Mouse (Mus musculus): Measurements from ENCODE around the gene Zmiz1. TPM values are rescaled to one million over a fixed set of nuclear protein-coding genes. Genes with fewer than 3 reads are reported as not detected.

Zmiz1 gene
- total and polyA plus RNA-seq, 3 experiments, result 3.7 to 45.8 (median 11.1) TPM

DNA sequence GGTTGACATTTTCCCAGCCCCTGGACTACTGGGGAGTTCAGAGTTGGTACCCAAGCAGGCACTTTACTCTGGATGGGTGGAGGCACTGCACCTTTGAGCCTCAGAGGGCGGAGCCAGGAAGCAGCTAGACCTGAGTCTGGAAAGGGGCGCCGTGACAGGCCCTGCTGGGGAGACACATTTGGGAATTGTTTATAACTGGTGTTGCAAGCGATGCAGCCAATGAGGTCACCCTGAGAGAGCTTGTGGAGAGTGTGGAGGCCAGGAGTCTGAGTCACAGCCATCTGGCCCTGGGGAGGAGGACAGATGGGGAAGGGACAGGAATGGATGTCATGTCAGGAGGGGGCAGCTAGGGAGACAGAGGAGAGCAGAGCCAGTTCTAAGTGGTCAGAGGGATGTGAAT is 60.7 kb downstream of the Zmiz1 start:
- no peaks in the 10 kb centered on the region for H3K27me3 ChIP-seq (replicated peaks)
- no peak for DNase-seq (ENCODE audit: extremely low read depth)
- H3K79me2 ChIP-seq (replicated peaks; ENCODE audit: control insufficient read depth, extremely low read depth, insufficient read depth, poor library complexity, severe bottlenecking), result 0 out of 2 replicates have a peak, but pooled peaks cover 2% of the 10 kb centered on the region
- H3K4me1 ChIP-seq (ENCODE audit: control insufficient read depth in 1 of 2, insufficient read depth in 2 of 2), result peaks cover 54 to 98% of the 10 kb centered on the region in 2 experiments
- dilution Hi-C loops (cut with MboI; ENCODE audit: extremely low pct_ligation_motif_present, extremely low pct_unique_long_range_greater_than_20kb, low sequenced_read_pairs), result no loop called here
- H3K9me3 ChIP-seq (replicated peaks; ENCODE audit: low read length), result no peaks in the 10 kb centered on the region
- in situ Hi-C loops (cut with MboI; ENCODE audit: low pct_ligation_motif_present, low pct_unique_long_range_greater_than_20kb, low sequenced_read_pairs), result loop anchor here (5.0 kb wide), 1 partner anchor 37 kb away; no protein-coding TSS in a partner anchor
- H3K27ac ChIP-seq (ENCODE audit: insufficient read depth, low read depth), result no peak overlapping the region
- no peak overlapping the region for H3K4me3 ChIP-seq (replicated peaks in 1 of 3; ENCODE audit: low read depth in 2 of 3, low read length in 2 of 3, poor library complexity in 1 of 3)
- no peak overlapping the region for H3K4me2 ChIP-seq (ENCODE audit: insufficient read depth, low read depth, poor library complexity, severe bottlenecking)
- TF ChIP-seq CHD1 (IDR thresholded peaks at IDR 0.05; ENCODE audit: low read depth, low read length) (no peak), SIN3A (IDR thresholded peaks at IDR 0.05; ENCODE audit: low read length) (no peak), EP300 (IDR thresholded peaks at IDR 0.05; ENCODE audit: low read length) (no peak)
- H3K36me3 ChIP-seq (replicated peaks in 1 of 2; ENCODE audit: control insufficient read depth in 1 of 2, insufficient read depth in 1 of 2, low read length in 1 of 2), result peaks cover 9 to 23% of the 10 kb centered on the region in 2 experiments
- no peak overlapping the region for H3K9ac ChIP-seq (ENCODE audit: insufficient read depth, low read depth)

DNA sequence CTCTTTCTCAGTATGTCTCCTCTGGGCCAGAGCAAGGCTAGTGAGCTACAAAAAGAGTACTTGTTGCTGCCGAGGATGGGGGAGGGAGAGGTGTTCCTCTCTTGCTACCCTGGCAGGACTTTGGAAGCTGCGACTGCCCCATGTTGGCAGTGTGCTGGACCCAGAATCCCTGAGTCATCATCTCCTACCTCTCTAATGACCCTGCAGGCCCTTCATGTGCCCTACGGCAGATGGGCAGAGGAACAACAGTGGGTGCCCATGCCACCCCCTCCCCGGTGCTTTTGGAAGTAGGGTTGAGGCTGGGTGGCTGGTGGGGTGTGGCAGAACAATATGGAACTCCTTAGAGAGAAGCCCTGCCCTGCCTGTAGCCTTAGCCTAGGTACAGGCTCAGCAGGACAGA is 61.6 kb downstream of the Zmiz1 start:
- Histone ChIP-seq H3K9ac (ENCODE audit: insufficient read depth, low read depth) (no peak overlapping the region), H3K4me1 (ENCODE audit: control insufficient read depth in 1 of 2, insufficient read depth in 2 of 2) (peaks cover 48 to 98% of the 10 kb centered on the region in 2 experiments), H3K79me2 (replicated peaks; ENCODE audit: control insufficient read depth, extremely low read depth, insufficient read depth, poor library complexity, severe bottlenecking) (0 out of 2 replicates have a peak, but pooled peaks cover 2% of the 10 kb centered on the region), H3K27me3 (replicated peaks) (no peaks in the 10 kb centered on the region), H3K9me3 (replicated peaks; ENCODE audit: low read length) (no peaks in the 10 kb centered on the region), H3K4me2 (ENCODE audit: insufficient read depth, low read depth, poor library complexity, severe bottlenecking) (no peak overlapping the region), H3K36me3 (replicated peaks in 1 of 2; ENCODE audit: control insufficient read depth in 1 of 2, insufficient read depth in 1 of 2, low read length in 1 of 2) (peaks cover 10 to 28% of the 10 kb centered on the region in 2 experiments), H3K27ac (ENCODE audit: insufficient read depth, low read depth) (no peak overlapping the region), H3K4me3 (replicated peaks in 1 of 3; ENCODE audit: low read depth in 2 of 3, low read length in 2 of 3, poor library complexity in 1 of 3) (no peak overlapping the region)
- TF ChIP-seq USF1 (IDR thresholded peaks at IDR 0.05; ENCODE audit: low read depth, low read length) (no peak), NRF1 (IDR thresholded peaks at IDR 0.05; ENCODE audit: low read depth, low read length) (no peak), ETS1 (conservative IDR thresholded peaks at IDR 0.05; ENCODE audit: low read depth, low read length) (no peak), NELFE (IDR thresholded peaks at IDR 0.05; ENCODE audit: low read depth, low read length) (no peak), MEF2A (IDR thresholded peaks at IDR 0.05; ENCODE audit: borderline replicate concordance, low read depth, low read length) (no peak), SIN3A (IDR thresholded peaks at IDR 0.05; ENCODE audit: low read length) (no peak), RAD21 (IDR thresholded peaks at IDR 0.05; ENCODE audit: low read depth, low read length) (no peak), E2F4 (IDR thresholded peaks at IDR 0.05; ENCODE audit: insufficient replicate concordance, low read depth, low read length) (no peak), TCF12 (IDR thresholded peaks at IDR 0.05; ENCODE audit: low read depth, low read length) (no peak), TBP (conservative IDR thresholded peaks at IDR 0.05; ENCODE audit: low read depth, low read length) (no peak), BHLHE40 (IDR thresholded peaks at IDR 0.05; ENCODE audit: low read depth, low read length) (no peak), UBTF (IDR thresholded peaks at IDR 0.05; ENCODE audit: low read depth, low read length) (no peak), CHD2 (IDR thresholded peaks at IDR 0.05; ENCODE audit: low read length) (no peak)
- dilution Hi-C loops (cut with MboI; ENCODE audit: extremely low pct_ligation_motif_present, extremely low pct_unique_long_range_greater_than_20kb, low sequenced_read_pairs) (no loop called here), in situ Hi-C loops (cut with MboI; ENCODE audit: low pct_ligation_motif_present, low pct_unique_long_range_greater_than_20kb, low sequenced_read_pairs) (no loop called here)
- no peak for DNase-seq (ENCODE audit: extremely low read depth)

All from CH12.LX (cell line).